Mouse (Mus musculus): ENCODE measurements around the gene Cpne7. TPM values are rescaled to one million over a fixed set of nuclear protein-coding genes. Genes with fewer than 3 reads are reported as not detected.

The Cpne7 gene
- polyA plus RNA-seq, 1 experiment: not detected

DNA sequence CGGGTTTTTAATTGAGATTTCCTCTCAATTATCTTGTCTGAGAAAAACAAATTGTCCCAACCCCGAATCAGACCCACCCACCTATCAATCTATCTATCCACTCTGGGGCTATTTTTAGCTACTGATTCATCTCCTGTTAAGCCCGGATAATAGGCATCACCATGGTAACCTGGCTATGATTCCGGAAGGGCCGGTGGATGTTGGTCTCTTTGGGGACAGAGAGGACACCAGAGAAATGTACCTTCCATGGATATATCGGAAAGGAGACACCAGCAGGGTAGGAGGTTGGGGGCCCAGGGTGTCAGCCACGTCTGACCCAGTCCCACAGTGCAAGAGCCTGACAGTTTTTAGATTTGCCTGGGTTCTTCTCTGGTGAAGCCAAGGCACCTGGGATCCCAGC, 18.2 kb downstream of the Cpne7 start:
- Histone ChIP-seq H3K4me1 (ENCODE audit: control insufficient read depth, insufficient read depth, low read length) (peaks cover 6% of the 10 kb centered on the region), H3K27ac (ENCODE audit: insufficient read depth, low read depth, low read length) (no peak overlapping the region), H3K4me3 (ENCODE audit: insufficient read depth, low read length) (no peak overlapping the region)
- TF ChIP-seq CTCF (IDR thresholded peaks at IDR 0.05; ENCODE audit: low read depth, low read length) (no peak), POLR2A (IDR thresholded peaks at IDR 0.05; ENCODE audit: borderline replicate concordance, low read depth, low read length) (no peak)

DNA sequence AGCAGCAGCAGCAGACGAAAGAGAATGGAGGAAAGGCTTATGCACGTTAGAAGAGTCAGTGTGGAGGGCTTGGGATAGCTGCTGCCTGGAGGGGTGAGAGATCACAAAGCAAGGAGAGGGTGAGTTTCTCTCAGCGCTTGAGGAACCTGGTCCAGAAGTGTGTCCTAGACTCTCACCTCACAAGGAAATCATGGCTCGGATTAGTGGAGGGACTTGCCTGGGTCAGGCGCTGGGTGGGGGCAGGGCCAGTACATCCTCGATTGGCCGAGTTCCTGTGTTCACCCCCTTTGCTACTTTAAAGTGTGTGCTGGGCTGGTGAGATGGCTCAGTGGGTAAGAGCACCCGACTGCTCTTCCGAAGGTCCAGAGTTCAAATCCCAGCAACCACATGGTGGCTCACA, 18.6 kb downstream of the Cpne7 start:
- TF ChIP-seq CTCF (IDR thresholded peaks at IDR 0.05; ENCODE audit: low read depth, low read length): no peak
- no peak for TF ChIP-seq POLR2A (IDR thresholded peaks at IDR 0.05; ENCODE audit: borderline replicate concordance, low read depth, low read length)
- H3K4me3 ChIP-seq (ENCODE audit: insufficient read depth, low read length): no peak overlapping the region
- no peak overlapping the region for H3K27ac ChIP-seq (ENCODE audit: insufficient read depth, low read depth, low read length)

DNA sequence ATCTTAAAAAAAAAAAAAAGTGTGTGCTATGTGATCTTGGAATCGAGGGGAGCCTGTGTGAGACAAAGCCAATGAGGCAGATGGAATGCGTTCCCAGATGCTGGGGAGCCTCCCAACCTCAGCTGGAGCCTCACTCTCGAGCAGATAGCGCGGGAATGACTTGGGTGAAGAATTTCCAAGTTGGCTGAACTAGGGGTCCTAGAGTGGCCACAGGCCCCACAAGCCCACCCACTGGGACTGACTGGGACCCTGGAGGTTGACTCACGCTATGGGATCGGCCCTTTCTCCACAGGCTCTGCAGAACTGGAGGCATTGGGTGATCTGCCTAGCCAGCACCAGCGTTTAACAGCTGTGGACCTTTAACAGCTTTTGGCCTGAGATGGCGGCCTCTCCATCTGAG, 19.1 kb downstream of the Cpne7 start:
- Histone ChIP-seq H3K4me1 (ENCODE audit: control insufficient read depth, insufficient read depth, low read length) (peaks cover 6% of the 10 kb centered on the region), H3K4me3 (ENCODE audit: insufficient read depth, low read length) (no peak overlapping the region), H3K27ac (ENCODE audit: insufficient read depth, low read depth, low read length) (no peak overlapping the region)
- TF ChIP-seq CTCF (IDR thresholded peaks at IDR 0.05; ENCODE audit: low read depth, low read length) (no peak), POLR2A (IDR thresholded peaks at IDR 0.05; ENCODE audit: borderline replicate concordance, low read depth, low read length) (no peak)

More for the DNA sequence above, 18.6 kb downstream of the Cpne7 start:
- H3K4me1 ChIP-seq (ENCODE audit: control insufficient read depth, insufficient read depth, low read length): peaks cover 6% of the 10 kb centered on the region

DNA sequence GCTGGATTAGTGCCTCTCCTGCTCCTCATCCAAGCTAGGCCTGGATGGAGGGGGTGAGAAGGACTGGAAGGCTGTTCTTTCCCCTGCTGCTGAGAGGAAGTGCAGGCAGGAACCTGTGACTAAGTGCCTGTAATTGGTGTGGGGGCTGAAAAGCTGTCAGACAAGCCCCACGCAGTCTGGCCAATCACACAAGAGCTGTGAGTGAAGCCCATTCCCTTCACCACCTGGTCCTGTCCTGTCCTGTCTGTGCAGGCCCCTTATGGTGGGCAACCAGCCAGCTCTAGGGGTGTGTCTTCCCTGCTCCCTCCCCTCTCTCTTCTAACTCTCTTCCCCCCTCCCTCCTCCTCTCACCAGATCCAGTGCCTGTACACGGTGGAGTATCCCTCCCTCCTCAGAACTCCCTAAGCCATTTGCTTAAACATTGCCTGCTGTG, 20.5 kb downstream of the Cpne7 start:
- Histone ChIP-seq H3K4me1 (ENCODE audit: control insufficient read depth, insufficient read depth, low read length) (peaks cover 6% of the 10 kb centered on the region), H3K27ac (ENCODE audit: insufficient read depth, low read depth, low read length) (no peak overlapping the region), H3K4me3 (ENCODE audit: insufficient read depth, low read length) (no peak overlapping the region)
- TF ChIP-seq POLR2A (IDR thresholded peaks at IDR 0.05; ENCODE audit: borderline replicate concordance, low read depth, low read length): no peak
- TF ChIP-seq CTCF (IDR thresholded peaks at IDR 0.05; ENCODE audit: low read depth, low read length): no peak

DNA sequence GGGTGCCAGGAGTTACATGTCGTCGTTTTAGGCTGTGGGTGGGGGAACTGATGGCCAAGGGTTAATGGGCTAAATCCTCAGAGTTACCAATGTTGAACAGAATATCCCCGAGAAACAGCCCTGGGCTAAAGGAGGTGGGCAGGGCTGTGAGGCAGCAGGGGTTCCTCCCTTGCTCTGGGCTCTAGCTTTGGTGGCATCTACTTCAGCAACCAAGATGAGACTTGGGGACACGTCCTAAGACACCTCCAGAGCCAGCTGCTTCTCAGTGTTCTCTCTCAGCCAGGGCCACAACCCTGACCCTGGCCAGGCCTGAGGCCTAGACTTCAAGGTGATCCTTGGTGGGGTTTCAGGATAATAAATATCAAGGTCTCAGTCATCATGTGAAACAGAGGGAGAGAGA, 21.6 kb downstream of the Cpne7 start:
- Histone ChIP-seq H3K4me1 (ENCODE audit: control insufficient read depth, insufficient read depth, low read length) (peaks cover 6% of the 10 kb centered on the region), H3K4me3 (ENCODE audit: insufficient read depth, low read length) (no peak overlapping the region), H3K27ac (ENCODE audit: insufficient read depth, low read depth, low read length) (no peak overlapping the region)
- no peak for TF ChIP-seq CTCF (IDR thresholded peaks at IDR 0.05; ENCODE audit: low read depth, low read length)

DNA sequence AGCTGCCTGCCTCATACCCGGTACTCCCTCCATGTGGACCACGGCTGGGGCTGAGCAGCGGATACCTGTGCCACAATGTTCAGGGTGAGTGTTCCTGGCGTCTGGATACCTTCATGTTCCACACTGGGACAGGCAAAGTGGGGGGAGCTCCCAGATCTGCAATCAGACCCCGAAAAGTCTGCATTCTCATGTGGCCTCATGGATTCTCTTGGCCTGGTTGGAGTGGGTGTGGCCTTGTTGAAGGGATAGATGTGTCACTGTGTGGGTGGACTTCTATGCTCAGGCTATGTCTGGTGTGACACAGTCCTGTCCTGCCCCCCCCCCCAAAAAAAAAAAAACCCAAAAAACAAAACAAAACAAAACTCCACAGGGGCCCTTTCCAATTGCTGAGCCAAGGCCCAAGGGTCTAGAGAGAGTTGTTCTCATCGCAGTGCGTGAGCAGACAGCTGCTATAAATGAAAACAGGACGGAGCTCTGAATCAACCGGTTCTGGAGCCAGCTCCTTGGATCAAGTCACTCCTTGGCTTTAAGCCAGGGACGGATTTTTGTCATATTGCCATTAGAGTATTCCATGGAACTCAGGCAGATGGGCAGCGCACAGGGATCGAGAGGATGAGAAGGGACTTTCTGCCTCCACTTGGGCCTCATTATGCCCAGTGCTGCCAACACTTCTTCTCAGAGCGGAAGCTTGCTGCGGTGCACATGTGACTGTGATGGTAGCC, 24.7 kb downstream of the Cpne7 start:
- no peak overlapping the region for H3K4me3 ChIP-seq (ENCODE audit: insufficient read depth, low read length)
- H3K27ac ChIP-seq (ENCODE audit: insufficient read depth, low read depth, low read length): no peak overlapping the region
- TF ChIP-seq POLR2A (IDR thresholded peaks at IDR 0.05; ENCODE audit: borderline replicate concordance, low read depth, low read length) (no peak), CTCF (IDR thresholded peaks at IDR 0.05; ENCODE audit: low read depth, low read length) (no peak)
- peaks cover 6% of the 10 kb centered on the region for H3K4me1 ChIP-seq (ENCODE audit: control insufficient read depth, insufficient read depth, low read length)

DNA sequence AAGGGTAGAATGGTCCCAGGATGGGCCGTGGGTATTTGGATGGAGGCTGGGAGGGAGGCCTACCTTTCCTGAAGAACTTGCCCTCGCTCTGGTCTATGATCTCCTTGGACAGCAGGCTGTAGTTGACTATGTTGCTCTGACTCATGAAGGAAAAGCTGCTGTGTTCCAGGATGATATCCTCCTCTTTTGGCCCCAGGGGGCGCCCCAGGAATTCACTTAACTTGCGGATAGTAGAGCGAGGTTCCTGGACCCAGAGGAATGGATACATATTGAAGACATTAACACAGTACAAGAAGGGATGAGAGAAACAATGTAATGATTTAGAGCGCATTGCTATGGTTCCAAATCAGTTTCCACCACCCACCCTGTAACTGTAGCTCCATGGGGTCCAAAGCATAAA, 28.1 kb downstream of the Cpne7 start:
- no peak for TF ChIP-seq CTCF (IDR thresholded peaks at IDR 0.05; ENCODE audit: low read depth, low read length)
- TF ChIP-seq POLR2A (IDR thresholded peaks at IDR 0.05; ENCODE audit: borderline replicate concordance, low read depth, low read length): no peak
- Histone ChIP-seq H3K4me3 (ENCODE audit: insufficient read depth, low read length) (no peak overlapping the region), H3K4me1 (ENCODE audit: control insufficient read depth, insufficient read depth, low read length) (no peaks in the 10 kb centered on the region), H3K27ac (ENCODE audit: insufficient read depth, low read depth, low read length) (no peak overlapping the region)

DNA sequence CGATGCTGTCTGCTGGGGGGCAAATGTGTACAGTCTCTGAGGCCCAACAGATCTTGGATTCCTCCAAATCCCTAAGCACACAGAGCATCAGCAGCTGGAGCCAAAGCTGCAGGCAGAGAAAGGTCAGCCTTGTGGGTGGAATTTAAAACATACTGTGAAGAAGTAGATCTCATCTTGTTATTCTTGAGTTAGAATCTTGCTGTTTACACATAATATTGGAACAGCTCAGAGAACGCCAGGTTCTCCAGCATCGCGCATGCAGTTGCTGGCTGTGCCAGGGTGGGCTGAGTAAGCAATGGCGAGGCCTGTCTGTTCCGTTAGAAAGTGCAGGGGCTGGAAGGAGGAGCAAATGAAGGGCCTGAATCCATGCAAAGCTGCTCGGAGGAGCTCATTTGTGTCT, 29.2 kb downstream of the Cpne7 start:
- TF ChIP-seq POLR2A (IDR thresholded peaks at IDR 0.05; ENCODE audit: borderline replicate concordance, low read depth, low read length) (no peak), CTCF (IDR thresholded peaks at IDR 0.05; ENCODE audit: low read depth, low read length) (no peak)
- Histone ChIP-seq H3K27ac (ENCODE audit: insufficient read depth, low read depth, low read length) (no peak overlapping the region), H3K4me3 (ENCODE audit: insufficient read depth, low read length) (no peak overlapping the region), H3K4me1 (ENCODE audit: control insufficient read depth, insufficient read depth, low read length) (no peaks in the 10 kb centered on the region)

DNA sequence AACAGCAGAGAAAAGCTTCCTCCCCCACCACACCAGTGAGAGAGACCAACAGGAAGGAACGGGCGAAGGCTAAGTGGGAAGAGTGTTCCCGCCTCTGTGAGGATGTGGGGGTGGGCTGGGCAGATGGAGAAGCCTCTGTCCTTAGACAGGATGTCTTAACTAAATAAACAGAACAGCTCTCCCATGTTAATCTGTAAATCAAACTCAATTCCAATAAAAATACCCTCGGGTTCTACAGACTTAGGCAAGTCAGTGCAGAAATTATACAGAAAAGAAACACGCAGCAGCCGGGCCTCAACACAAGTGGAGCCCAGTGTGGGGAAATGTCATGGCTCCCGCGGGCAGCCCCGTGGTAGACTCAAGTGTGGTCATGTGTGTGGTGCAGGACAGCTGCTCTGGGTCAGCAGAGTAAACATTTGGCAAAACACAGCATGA, 33.6 kb downstream of the Cpne7 start:
- no peak overlapping the region for H3K4me3 ChIP-seq (ENCODE audit: insufficient read depth, low read length)
- H3K27ac ChIP-seq (ENCODE audit: insufficient read depth, low read depth, low read length): no peak overlapping the region
- no peaks in the 10 kb centered on the region for H3K4me1 ChIP-seq (ENCODE audit: control insufficient read depth, insufficient read depth, low read length)
- TF ChIP-seq CTCF (IDR thresholded peaks at IDR 0.05; ENCODE audit: low read depth, low read length): no peak

DNA sequence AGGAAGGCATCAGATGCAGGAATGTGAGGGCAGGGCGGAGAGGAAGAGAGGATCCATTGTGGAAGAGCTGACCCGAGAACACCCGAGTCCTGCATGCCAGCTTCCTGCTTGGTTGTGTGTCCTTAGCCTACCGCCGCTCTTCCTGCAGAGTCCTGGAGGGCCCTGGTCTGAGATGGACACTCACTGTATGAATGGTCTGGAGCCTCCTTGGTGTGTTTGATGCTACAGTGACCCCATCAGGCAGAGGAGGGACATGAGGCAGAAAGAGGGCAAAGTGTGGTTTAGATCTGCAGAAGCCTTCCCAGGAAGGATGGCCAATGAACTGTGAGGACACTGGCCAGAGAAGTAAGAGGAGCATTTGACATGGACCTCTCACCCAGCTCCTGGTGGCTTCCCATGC, 38.0 kb downstream of the Cpne7 start:
- Histone ChIP-seq H3K4me1 (ENCODE audit: control insufficient read depth, insufficient read depth, low read length) (no peaks in the 10 kb centered on the region), H3K27ac (ENCODE audit: insufficient read depth, low read depth, low read length) (no peak overlapping the region), H3K4me3 (ENCODE audit: insufficient read depth, low read length) (no peak overlapping the region)
- TF ChIP-seq CTCF (IDR thresholded peaks at IDR 0.05; ENCODE audit: low read depth, low read length) (no peak), POLR2A (IDR thresholded peaks at IDR 0.05; ENCODE audit: borderline replicate concordance, low read depth, low read length) (no peak)
